Mouse (Mus musculus) heart, postnatal 0 days (tissue): ENCODE measurements around the gene Olfr784. TPM values are rescaled to one million over a fixed set of nuclear protein-coding genes. Genes with fewer than 3 reads are reported as not detected.

Experiments used
- ATAC-seq: fragments of 200-750 bp; cut with Nextera tagmentation; 2 replicates; pipeline ENCODE4 v1.8.0; 2017; ENCODE audit warnings: low read depth, moderate number of reproducible peaks, moderate library complexity; ENCODE audit not compliant: insufficient read depth
- DNase-seq: peaks from one replicate; pipeline ENCODE4 v3.0.0-alpha.2; 2016; ENCODE audit warnings: low spot score
- H3K27ac ChIP-seq: fragments of 300-500 bp; sonication (generic); 2 replicates; pipeline ENCODE4 v1.5.1; 2014; ENCODE audit warnings: low read depth, mild to moderate bottlenecking
- H3K27me3 ChIP-seq: fragments of 300-500 bp; sonication (generic); 2 replicates; pipeline ENCODE4 v1.6.1; 2014; ENCODE audit warnings: low read length, mixed read lengths; ENCODE audit not compliant: control insufficient read depth, insufficient read depth
- H3K36me3 ChIP-seq: fragments of 300-500 bp; sonication (generic); replicated peaks from 2 replicates; pipeline ENCODE4 v1.6.1; 2014; ENCODE audit warnings: low read length, mixed read lengths; ENCODE audit not compliant: control insufficient read depth, insufficient read depth
- H3K4me1 ChIP-seq: fragments of 300-500 bp; sonication (generic); 2 replicates; pipeline ENCODE4 v1.6.1; 2014; ENCODE audit warnings: antibody characterized with exemption; ENCODE audit not compliant: control insufficient read depth, insufficient read depth
- H3K4me2 ChIP-seq: fragments of 300-500 bp; sonication (generic); 2 replicates; pipeline ENCODE4 v1.6.1; 2014; ENCODE audit warnings: low read depth, mild to moderate bottlenecking, low read length, moderate library complexity
- H3K4me3 ChIP-seq: fragments of 300-500 bp; sonication (generic); 2 replicates; pipeline ENCODE4 v1.5.1; 2014; ENCODE audit warnings: low read depth, low read length
- H3K9ac ChIP-seq: fragments of 300-500 bp; sonication (generic); replicated peaks from 2 replicates; pipeline ENCODE4 v1.6.1; 2014; ENCODE audit warnings: low read depth, low read length, mixed read lengths
- H3K9me3 ChIP-seq: fragments of 300-500 bp; sonication (generic); replicated peaks from 2 replicates; pipeline ENCODE4 v1.6.1; 2016; ENCODE audit warnings: low read length; ENCODE audit not compliant: control insufficient read depth
- CTCF ChIP-seq: IDR thresholded peaks from 2 replicates; pipeline ENCODE4 v1.5.1; 2016; ENCODE audit warnings: antibody characterized with exemption, control low read depth, low read depth
- EP300 ChIP-seq: IDR thresholded peaks from 2 replicates; pipeline ENCODE4 v1.6.1; 2016; ENCODE audit warnings: antibody characterized with exemption, low read depth
- WGBS: fragments of 180-500 bp; shearing (Covaris S2); extraction: QIAGEN DNeasy Blood & Tissue Kit; methylation state at CpG from one replicate; pipeline ENCODE4 v1.1.7; 2014; 5-methylcytosine and 5-hydroxymethylcytosine counted together
- polyA plus RNA-seq: library from polyadenylated mRNA; unstranded; fragments of >200 nt; fragmentation: Nextera tagmentation; extraction: Ambion mirVana; gene quantifications from 2 replicates; pipeline ENCODE4 v1.2.1, GENCODE M21; 2015
- total RNA-seq: library from RNA; depleted of rRNA; stranded (reverse); fragments of >200 nt; gene quantifications from 2 replicates; pipeline ENCODE4 v1.2.3, GENCODE M21; 2014; ENCODE audit warnings: low replicate concordance; rRNA removed

Olfr784 gene
- total and polyA plus RNA-seq, 2 experiments from 2014 or later, result not detected

GRCm38 (mm10) chr10:129400892-129401291, 17.0 kb downstream of the Olfr784 start:
- DNase-seq, result no peak
- no peak overlapping the region for H3K27ac ChIP-seq
- H3K27me3 ChIP-seq, result no peaks in the 10 kb centered on the region
- H3K4me2 ChIP-seq, result no peak overlapping the region
- ATAC-seq, result no peak
- WGBS, result 43% methylated on average over 5 of the region's 5 CpGs
- no peaks in the 10 kb centered on the region for H3K36me3 ChIP-seq
- TF ChIP-seq CTCF (no peak), EP300 (no peak)
- H3K9ac ChIP-seq, result no peak overlapping the region
- H3K4me1 ChIP-seq, result no peaks in the 10 kb centered on the region
- 0 out of 2 replicates have a peak, but pooled peaks cover 6% of the 10 kb centered on the region for H3K9me3 ChIP-seq
- no peak overlapping the region for H3K4me3 ChIP-seq

GRCm38 (mm10) chr10:129405126-129405525, 21.2 kb downstream of the Olfr784 start, which contains the start of gene Olfr785:
TSS of gene Olfr785 (plus strand) at chr10:129405426.
- WGBS, result 46% methylated on average over 2 of the region's 2 CpGs
- H3K4me3 ChIP-seq, result no peak within 1 kb of the TSS
- no peaks in the 10 kb centered on the region for H3K27me3 ChIP-seq
- H3K4me1 ChIP-seq, result no peaks in the 10 kb centered on the region
- H3K9me3 ChIP-seq, result 0 out of 2 replicates have a peak, but pooled peaks cover 4% of the 10 kb centered on the region
- H3K36me3 ChIP-seq, result no peaks in the 10 kb centered on the region
- DNase-seq (no peak), ATAC-seq (no peak)
- no peak within 1 kb of the TSS for H3K4me2 ChIP-seq
- no peak within 1 kb of the TSS for H3K9ac ChIP-seq
- TF ChIP-seq EP300 (no peak), CTCF (no peak)
- H3K27ac ChIP-seq, result no peak within 1 kb of the TSS

DNA sequence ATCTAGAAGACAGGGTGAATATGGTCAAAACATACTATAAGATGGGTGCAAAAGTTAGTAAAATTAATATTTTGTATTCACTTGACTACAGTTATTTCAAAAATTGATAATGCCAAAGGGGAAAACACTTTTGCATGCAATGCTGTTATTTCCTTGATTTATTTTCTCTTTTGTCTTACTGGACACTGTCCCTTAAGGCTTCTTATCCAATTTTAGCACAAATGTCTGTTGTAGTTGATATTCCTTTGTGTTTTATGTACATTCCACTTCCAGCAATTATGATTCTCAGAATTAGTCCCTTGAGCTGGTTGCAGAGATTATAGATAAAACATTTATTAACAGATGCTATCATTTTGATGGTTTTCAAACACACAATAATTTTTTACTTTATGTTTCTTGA, 43.1 kb downstream of the Olfr784 start, which contains the start of gene Olfr786:
Gene Olfr786 (plus strand): TSS at position 301 of the 400 bp plus-strand sequence.
- no peak for DNase-seq
- Histone ChIP-seq H3K9me3 (no peaks in the 10 kb centered on the region; the same call in 1 of the 2 replicates), H3K27ac (no peak within 1 kb of the TSS), H3K36me3 (no peaks in the 10 kb centered on the region), H3K9ac (no peak within 1 kb of the TSS), H3K4me3 (no peak within 1 kb of the TSS), H3K4me2 (no peak within 1 kb of the TSS), H3K27me3 (no peaks in the 10 kb centered on the region), H3K4me1 (no peaks in the 10 kb centered on the region)
- TF ChIP-seq EP300 (no peak), CTCF (no peak)
- ATAC-seq, result no peak

Other genes starting within 250 kb of the Olfr784 start
- not detected in 2 replicates for gene Olfr770, start 245.1 kb upstream of the Olfr784 start, total RNA-seq
- not detected in 2 replicates for gene Olfr770, start 245.1 kb upstream of the Olfr784 start, polyA plus RNA-seq
- gene Olfr771, start 219.3 kb upstream of the Olfr784 start, total RNA-seq, result not detected in 2 replicates
- gene Olfr771, start 219.3 kb upstream of the Olfr784 start, polyA plus RNA-seq, result not detected in 2 replicates
- not detected in 2 replicates for gene Olfr772, start 206.2 kb upstream of the Olfr784 start, total RNA-seq
- gene Olfr772, start 206.2 kb upstream of the Olfr784 start, polyA plus RNA-seq, result not detected in 2 replicates
- not detected in 2 replicates for gene Olfr773, start 196.7 kb upstream of the Olfr784 start, total RNA-seq
- gene Olfr773, start 196.7 kb upstream of the Olfr784 start, polyA plus RNA-seq, result not detected in 2 replicates
- not detected in 2 replicates for gene Olfr774, start 147.9 kb upstream of the Olfr784 start, total RNA-seq
- gene Olfr774, start 147.9 kb upstream of the Olfr784 start, polyA plus RNA-seq, result not detected in 2 replicates
- not detected in 2 replicates for gene Olfr775, start 135.7 kb upstream of the Olfr784 start, total RNA-seq
- gene Olfr775, start 135.7 kb upstream of the Olfr784 start, polyA plus RNA-seq, result not detected in 2 replicates
- not detected in 2 replicates for gene Olfr776, start 125.0 kb upstream of the Olfr784 start, total RNA-seq
- not detected in 2 replicates for gene Olfr776, start 125.0 kb upstream of the Olfr784 start, polyA plus RNA-seq
- gene Olfr777, start 112.6 kb upstream of the Olfr784 start, total RNA-seq, result not detected in 2 replicates
- not detected in 2 replicates for gene Olfr777, start 112.6 kb upstream of the Olfr784 start, polyA plus RNA-seq
- gene Olfr780, start 66.0 kb upstream of the Olfr784 start, total RNA-seq, result not detected in 2 replicates
- gene Olfr780, start 66.0 kb upstream of the Olfr784 start, polyA plus RNA-seq, result not detected in 2 replicates
- not detected in 2 replicates for gene Olfr781, start 55.2 kb upstream of the Olfr784 start, total RNA-seq
- not detected in 2 replicates for gene Olfr781, start 55.2 kb upstream of the Olfr784 start, polyA plus RNA-seq
- gene Olfr782, start 35.2 kb upstream of the Olfr784 start, total RNA-seq, result not detected in 2 replicates
- gene Olfr782, start 35.2 kb upstream of the Olfr784 start, polyA plus RNA-seq, result not detected in 2 replicates
- gene Olfr785, start 21.3 kb downstream of the Olfr784 start, total RNA-seq, result not detected in 2 replicates
- not detected in 2 replicates for gene Olfr785, start 21.3 kb downstream of the Olfr784 start, polyA plus RNA-seq
- gene Olfr786, start 43.2 kb downstream of the Olfr784 start, total RNA-seq, result not detected in 2 replicates
- not detected in 2 replicates for gene Olfr786, start 43.2 kb downstream of the Olfr784 start, polyA plus RNA-seq
- not detected in 2 replicates for gene Olfr787, start 77.8 kb downstream of the Olfr784 start, total RNA-seq
- not detected in 2 replicates for gene Olfr787, start 77.8 kb downstream of the Olfr784 start, polyA plus RNA-seq
- not detected in 2 replicates for gene Olfr788, start 86.9 kb downstream of the Olfr784 start, total RNA-seq
- not detected in 2 replicates for gene Olfr788, start 86.9 kb downstream of the Olfr784 start, polyA plus RNA-seq
- gene Olfr789, start 100.7 kb downstream of the Olfr784 start, total RNA-seq, result not detected in 2 replicates
- gene Olfr789, start 100.7 kb downstream of the Olfr784 start, polyA plus RNA-seq, result not detected in 2 replicates
- not detected in 2 replicates for gene Olfr790, start 114.4 kb downstream of the Olfr784 start, total RNA-seq
- gene Olfr790, start 114.4 kb downstream of the Olfr784 start, polyA plus RNA-seq, result not detected in 2 replicates
- gene Olfr791, start 137.7 kb downstream of the Olfr784 start, total RNA-seq, result not detected in 2 replicates
- gene Olfr791, start 137.7 kb downstream of the Olfr784 start, polyA plus RNA-seq, result not detected in 2 replicates
- gene Olfr792, start 155.1 kb downstream of the Olfr784 start, total RNA-seq, result not detected in 2 replicates
- gene Olfr792, start 155.1 kb downstream of the Olfr784 start, polyA plus RNA-seq, result not detected in 2 replicates
- gene Olfr794, start 183.6 kb downstream of the Olfr784 start, total RNA-seq, result not detected in 2 replicates
- not detected in 2 replicates for gene Olfr794, start 183.6 kb downstream of the Olfr784 start, polyA plus RNA-seq
- gene Olfr796, start 228.5 kb downstream of the Olfr784 start, total RNA-seq, result not detected in 2 replicates
- not detected in 2 replicates for gene Olfr796, start 228.5 kb downstream of the Olfr784 start, polyA plus RNA-seq
- gene Olfr798, start 243.9 kb downstream of the Olfr784 start, total RNA-seq, result not detected in 2 replicates
- gene Olfr798, start 243.9 kb downstream of the Olfr784 start, polyA plus RNA-seq, result not detected in 2 replicates